Mouse (Mus musculus): ENCODE data around the gene Hoxa4.

Hoxa4 gene

DNA sequence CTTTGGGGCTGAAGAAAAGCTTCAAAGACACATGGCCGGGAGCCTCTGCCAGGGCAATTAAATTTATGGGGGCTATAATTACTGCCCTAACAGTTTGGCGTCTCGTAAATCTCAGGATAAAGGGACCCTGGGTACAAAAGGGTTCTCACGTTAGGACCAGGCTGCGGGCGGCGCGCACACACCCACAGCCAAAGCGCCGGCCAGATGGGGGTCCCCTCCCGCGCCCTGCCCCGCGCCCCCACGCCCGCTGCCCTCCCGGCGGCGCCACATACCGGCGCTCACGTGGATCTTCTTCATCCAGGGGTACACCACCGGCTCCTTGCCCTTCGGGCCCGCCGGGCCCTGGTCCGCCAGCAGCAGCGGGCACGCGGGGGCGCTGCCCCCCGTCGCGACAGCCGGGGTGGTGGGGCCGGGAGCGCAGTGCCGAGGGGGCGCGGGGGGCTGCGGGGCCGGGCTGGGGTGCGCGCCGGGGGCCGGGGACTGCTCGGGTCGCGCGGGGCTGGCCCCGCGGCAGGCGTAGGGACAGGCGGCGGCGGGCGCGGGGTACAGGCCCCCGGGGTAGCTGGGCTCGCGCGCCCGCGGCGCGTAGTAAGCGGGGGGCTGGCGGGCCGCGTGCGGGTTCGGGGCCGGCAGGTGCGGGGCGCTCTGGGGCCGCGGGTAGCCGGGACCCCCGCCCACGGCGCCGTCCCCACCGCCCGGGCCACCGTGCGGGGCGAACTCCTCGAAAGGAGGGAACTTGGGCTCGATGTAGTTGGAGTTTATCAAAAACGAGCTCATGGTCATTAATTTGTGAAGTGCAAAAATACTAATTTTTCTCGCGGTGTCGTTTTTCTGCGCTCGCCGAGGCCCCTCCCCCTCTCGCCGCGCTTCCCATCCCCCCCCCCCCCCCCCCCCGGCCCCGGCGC, at the start of gene Hoxa4:
Gene Hoxa4, minus strand, starts transcription at position 848 of the 905 bp plus-strand sequence.
- DNase-seq: no peak

DNA sequence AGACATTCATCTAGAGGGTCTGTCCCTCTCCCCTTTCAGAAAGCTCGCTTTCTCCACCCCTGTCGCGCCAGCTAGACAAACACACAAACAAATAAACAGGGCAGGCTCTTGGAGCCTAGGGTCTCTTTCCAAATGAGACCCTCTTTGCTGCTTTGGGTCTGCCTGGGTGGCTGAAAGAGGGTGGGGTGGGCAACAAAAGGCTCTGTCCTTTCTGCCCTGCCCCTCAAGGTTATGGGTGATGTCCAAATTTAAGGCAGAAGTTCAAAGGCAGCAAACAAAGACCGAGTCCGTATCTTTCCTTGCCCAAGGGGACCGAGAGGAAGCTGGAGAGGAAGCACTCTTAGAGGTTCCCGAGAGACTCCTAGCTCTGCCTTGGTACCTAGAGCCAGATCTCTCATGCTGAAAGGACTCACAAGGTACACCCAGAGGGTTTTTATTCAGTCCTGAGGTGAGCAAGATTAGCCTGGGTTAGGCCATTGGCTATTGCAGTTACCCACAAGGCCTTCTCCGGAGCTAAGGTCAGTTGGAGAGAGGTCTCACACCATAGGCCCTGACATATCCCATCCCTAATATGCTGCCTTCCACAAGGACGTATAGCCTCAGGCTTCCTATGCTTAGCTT, 49.6 kb upstream of the Hoxa4 start:
- no peak for DNase-seq

- no peak for DNase-seq
These were observed 48.9 kb upstream of the Hoxa4 start, which contains the start of gene Hoxa10 for GRCm38 (mm10) chr6:52240389-52241000. Gene Hoxa10, minus strand, starts transcription at chr6:52240854.

GRCm38 (mm10) chr6:52239625-52240388, 48.3 kb upstream of the Hoxa4 start:
- no peak for DNase-seq

DNA sequence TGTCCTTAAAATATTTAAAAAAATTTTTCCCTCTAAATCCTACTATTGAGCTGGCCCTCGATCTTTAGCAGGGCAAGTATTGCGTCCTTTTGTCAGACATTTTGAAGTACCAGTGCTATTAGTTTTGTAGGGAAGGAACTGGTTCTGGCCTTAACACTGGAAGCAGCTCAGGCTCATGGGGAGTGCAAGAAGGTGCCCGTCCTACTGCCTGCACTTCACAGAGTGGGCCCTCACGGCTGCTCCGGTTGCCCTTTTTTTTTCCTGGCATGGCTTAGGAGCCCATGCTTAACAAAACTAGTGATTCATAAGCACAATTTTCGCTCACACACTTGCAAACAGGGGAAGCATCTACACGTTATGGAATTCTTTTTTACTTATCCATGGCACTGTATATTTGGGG, 47.4 kb upstream of the Hoxa4 start:
- DNase-seq: no peak

DNA sequence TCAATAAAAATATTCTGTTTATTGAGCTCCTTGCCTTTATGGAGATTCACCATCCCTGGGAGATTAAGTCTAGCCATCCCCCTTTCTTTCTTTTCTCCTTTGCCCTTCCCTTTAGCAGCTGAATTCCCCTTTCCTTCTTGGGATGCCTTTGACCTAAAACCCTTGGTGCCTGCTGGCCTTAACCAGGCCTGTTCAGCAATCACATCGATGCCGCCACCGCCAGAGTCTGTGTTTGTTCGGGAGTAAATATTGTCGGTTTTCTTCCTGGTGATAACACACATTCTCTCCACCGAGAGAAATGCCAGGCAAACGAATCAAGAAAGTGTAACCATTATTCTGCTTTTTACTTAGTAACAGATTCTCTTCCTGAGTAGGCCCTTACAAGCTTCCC, 46.6 kb upstream of the Hoxa4 start:
- no peak for DNase-seq

DNA sequence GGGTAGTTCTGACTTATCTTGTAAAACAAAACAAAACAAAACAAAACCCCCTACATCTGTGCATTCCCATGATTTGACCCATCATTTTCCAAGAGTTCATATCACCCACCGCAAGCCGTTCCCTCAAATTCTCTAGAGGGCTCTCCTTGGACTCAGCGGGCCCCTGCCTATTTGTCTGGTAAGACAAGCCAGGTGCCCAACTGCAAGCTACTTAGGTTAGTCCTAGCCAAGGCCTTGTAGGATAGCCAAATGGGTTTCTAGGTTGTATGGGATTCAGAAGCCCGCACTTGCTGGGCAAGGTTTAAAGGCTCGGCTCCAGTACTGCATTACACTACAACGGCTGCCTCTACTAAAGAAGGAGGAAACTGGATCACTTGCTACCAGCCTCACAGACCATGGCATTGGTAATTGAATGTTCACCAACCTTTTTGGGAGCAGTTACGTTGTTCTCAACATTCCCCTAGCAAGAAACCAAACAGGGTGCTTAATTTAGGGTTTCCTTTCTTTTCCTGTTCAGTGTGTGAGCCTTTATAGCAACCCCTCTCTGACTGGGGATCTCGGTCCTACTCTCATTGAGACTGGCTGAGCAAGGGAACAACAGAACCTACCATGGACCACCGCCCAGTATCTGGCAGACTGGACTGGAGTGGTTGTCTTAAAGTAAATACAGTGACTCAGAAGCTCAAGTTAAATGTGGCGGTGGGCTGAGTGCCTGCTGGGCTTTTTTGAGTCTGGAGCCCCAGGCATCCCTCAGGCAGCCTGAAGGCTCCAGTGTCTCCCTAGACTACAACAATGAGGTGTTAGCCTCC, 46.0 kb upstream of the Hoxa4 start:
- no peak for DNase-seq

DNA sequence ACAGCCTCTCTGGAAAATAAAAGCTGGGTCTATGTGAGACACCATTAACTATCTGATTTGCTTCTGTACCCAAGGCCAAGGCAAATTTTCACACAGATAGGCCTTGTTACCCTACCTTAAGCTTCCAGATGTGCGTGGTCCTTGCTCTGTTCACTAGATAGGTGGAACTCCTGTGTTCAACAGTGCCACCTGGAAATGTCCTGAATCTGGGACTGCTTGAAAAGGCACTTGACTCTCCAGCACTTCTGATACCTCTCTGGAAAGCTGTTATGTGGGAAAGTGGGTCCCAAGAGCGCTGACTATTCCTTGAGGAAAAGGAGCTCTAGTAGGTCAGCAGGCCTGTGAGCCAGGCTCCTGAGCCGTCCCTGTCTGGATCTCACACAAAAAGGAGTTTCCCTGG, 45.3 kb upstream of the Hoxa4 start:
- DNase-seq: no peak

GRCm38 (mm10) chr6:52235866-52236265, 44.3 kb upstream of the Hoxa4 start:
- DNase-seq: no peak

DNA sequence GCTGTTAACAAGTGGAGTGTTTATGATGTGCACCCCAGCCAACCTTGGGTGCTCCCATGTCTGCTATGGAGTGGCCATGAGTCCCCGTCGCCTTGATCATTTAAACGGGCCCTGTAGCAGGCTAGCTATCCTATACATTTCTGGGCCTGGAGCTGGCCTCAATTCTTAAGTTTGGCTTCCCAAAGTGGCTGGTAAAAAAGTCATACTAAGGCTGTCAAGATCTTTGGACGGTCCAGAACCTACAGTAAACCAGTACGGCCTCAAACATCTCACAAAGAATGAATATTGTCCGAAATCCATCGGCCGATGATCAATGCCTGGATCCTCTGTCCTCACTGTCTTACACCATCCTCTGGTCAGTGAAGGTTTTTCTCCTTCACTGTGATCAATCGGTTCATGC, 43.7 kb upstream of the Hoxa4 start:
- DNase-seq: no peak

DNA sequence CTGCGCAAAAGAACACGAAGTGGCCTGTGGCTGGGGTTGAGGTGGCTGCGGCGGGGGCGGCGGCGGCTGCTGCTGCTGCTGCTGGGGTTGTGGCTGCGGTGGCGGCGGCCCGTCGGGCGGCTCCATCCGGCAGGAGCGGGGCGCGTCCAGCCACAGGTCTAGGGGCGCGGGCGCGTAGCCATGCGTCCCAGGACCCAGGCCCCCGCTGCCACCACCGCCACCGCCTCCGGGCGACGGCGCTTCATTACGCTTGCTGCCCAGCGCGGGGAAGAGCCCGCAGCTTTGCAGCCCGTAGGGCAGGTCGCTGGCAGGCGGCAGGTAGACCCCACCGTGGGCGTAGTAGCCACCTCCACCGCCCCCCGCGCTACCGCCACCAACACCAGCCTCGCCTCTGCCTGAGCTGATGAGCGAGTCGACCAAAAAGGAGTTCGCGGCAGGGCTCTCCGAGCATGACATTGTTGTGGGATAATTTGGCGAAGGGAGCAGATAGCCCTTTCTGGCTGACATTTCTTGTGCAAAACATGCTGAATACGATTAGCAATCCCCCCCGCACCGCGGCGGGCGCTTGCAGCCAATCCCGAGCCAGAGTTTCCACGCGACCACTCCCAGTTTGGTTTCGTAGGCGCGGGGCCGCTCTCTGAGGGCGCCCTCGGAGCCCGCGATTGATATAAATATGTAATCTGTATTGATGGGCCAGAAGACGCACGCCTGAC, 43.0 kb upstream of the Hoxa4 start:
- DNase-seq: no peak

- DNase-seq: no peak
These were observed 42.2 kb upstream of the Hoxa4 start for GRCm38 (mm10) chr6:52233546-52234427.

DNA sequence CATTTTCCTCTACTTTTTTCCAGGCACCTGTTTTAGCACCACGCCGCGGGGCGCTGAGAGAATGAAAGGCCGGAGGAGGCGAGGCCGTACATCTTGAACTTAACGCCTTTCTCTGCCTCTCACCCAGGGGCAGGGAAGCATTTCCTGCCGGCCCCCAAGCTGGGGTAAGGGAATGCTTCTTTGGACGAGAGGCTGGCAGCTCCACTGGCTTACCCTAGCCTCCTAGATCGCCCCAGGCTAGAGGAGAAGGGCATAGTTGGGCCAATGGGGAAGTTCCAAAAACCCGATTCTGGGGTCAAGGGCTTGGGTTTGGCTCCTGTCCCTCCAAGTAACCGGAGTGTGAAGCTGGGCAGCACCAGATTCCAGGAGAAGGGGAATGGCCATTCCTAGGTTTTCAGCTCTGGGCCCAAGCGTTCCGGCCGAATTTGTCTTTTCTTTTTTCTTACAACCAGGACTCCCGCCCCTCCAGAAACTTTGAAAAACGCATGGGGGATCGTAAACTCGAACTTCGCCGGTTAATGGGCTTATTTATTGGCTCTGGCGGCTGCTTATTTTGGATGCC, 41.5 kb upstream of the Hoxa4 start:
- no peak for DNase-seq

DNA sequence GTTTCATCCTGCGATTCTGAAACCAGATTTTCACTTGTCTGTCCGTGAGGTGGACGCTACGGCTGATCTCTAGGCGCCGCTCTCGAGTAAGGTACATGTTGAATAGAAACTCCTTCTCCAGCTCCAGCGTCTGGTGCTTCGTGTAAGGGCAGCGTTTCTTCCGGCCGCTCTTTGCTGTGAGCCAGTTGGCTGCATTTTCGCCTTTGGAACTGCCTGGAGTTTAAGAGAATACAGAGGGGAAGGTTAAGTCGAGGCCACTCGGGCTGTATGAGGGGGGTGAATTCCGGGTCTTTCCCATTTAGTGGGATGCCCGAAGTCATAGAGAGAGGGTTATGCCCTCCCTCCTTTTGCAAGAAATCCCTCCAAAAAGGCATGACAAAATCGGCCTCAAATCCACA, 41.0 kb upstream of the Hoxa4 start:
- no peak for DNase-seq

- no peak for DNase-seq
These were observed 40.5 kb upstream of the Hoxa4 start for GRCm38 (mm10) chr6:52231885-52232567.

DNA sequence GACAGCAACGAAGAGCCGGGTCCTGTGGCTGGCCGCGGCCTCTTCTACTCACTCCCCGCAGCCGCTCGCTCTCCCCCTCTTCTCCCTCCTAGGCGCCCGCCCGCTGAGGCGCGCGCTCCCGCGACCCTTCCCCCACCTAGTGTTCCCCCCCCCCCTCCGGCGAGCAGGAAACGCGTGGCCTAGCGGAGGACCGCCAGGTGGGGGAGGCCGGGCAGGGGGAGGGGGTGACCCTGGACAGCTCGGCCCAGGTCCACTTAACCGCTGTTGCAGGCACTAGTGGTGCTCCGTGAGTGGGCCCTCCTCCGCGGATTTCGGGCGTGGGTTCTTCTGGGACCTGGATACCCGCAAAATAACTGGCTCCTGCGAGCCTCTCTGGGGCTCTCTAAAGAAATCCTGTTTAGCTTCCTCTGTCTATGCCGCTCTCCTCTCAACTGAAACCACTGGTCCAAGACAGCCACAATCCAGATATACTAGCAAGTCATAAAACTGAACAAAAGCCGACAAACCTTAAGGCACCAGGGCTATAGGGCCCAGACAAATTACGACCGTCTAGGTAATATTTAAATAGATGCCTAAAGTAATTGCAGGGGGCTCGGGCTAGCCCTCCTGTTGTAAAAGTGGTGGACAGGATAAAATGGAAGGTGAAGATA, 39.1 kb upstream of the Hoxa4 start, which contains the start of gene Hoxa9:
Gene Hoxa9, minus strand, starts transcription at position 574 of the 650 bp plus-strand sequence.
- no peak for DNase-seq

- no peak for DNase-seq
These were observed 38.2 kb upstream of the Hoxa4 start for GRCm38 (mm10) chr6:52229558-52230416.

All from cerebellum, postnatal 36 days (tissue).